ENCODE assay signal across 20 mouse cellular contexts in genomic region chr12:104091303-104091702, GRCm38 (mm10). TPM values are rescaled to one million over a fixed set of nuclear protein-coding genes. Genes with fewer than 3 reads are reported as not detected.
A peak's percentile ranks its signal among the peaks of the same experiment; 100 is the strongest.
DNase-seq lines count a peak whose midpoint lies in the region; ATAC-seq and TF ChIP-seq lines count a peak whose summit lies in the region.
"Had no signal": no experiment of that assay in that cellular context is flagged by ENCODE, and none has a peak within 500 bp of the region (broad histone marks: within the 10 kb centered on the region; RNA-seq: fewer than 3 reads in every experiment).

No protein-coding gene starts in this region.

- no peak for TF ChIP-seq CTCF in testis, adult 2 months (IDR thresholded peaks at IDR 0.05; ENCODE audit: control insufficient read depth, insufficient read depth, insufficient replicate concordance, low read depth, low read length)

- H3K4me1 ChIP-seq in testis, adult 2 months (ENCODE audit: control insufficient read depth, insufficient read depth, low read length), result no peaks in the 10 kb centered on the region
- no peaks in the 10 kb centered on the region for H3K4me1 ChIP-seq in embryonic facial prominence, embryonic 10.5 days
- no peaks in the 10 kb centered on the region for H3K4me1 ChIP-seq in kidney, embryonic 14.5 days (ENCODE audit: control insufficient read depth, insufficient read depth, low read length)

- DNase-seq in testis, postnatal 14 days (ENCODE audit: low spot score), result no peak
- DNase-seq in fat pad, adult 2 months (ENCODE audit: extremely low read depth, low read depth, low spot score), result peak; percentile 85
- DNase-seq in gonadal fat pad, adult 2 months (ENCODE audit: low read depth), result peak; percentile 90
- DNase-seq in embryonic facial prominence, embryonic 10.5 days (ENCODE audit: low spot score), result no peak
- DNase-seq: adrenal gland, adult 2 months; adrenal gland, adult 8-10 months; adrenal gland, postnatal 10 days; adrenal gland, postnatal 14 days; adrenal gland, postnatal 25 days; adrenal gland, postnatal 36 days; B cell, adult 2 months; cerebellum, adult 11 months had no signal

- H3K36me3 ChIP-seq in testis, adult 2 months (ENCODE audit: control insufficient read depth, insufficient read depth, low read length), result no peaks in the 10 kb centered on the region
- no peaks in the 10 kb centered on the region for H3K36me3 ChIP-seq in embryonic facial prominence, embryonic 10.5 days (replicated peaks)
- H3K36me3 ChIP-seq in kidney, embryonic 14.5 days (ENCODE audit: control insufficient read depth, insufficient read depth, low read length), result no peaks in the 10 kb centered on the region
- H3K36me3 ChIP-seq: G1E had no signal

- ATAC-seq in kidney, embryonic 14.5 days (ENCODE audit: low FRiP score, low TSS enrichment), result no peak
- ATAC-seq: activated CD4-positive, CD25-positive, alpha-beta regulatory T cell, adult 4 months; CD4-positive, CD25-positive, alpha-beta regulatory T cell, adult 4 months; Patski had no signal

- no peak overlapping the region for H3K4me3 ChIP-seq in testis, adult 2 months (ENCODE audit: control insufficient read depth, low read depth, low read length)
- no peak overlapping the region for H3K4me3 ChIP-seq in embryonic facial prominence, embryonic 10.5 days
- no peak overlapping the region for H3K4me3 ChIP-seq in kidney, embryonic 14.5 days (ENCODE audit: low read length)

- TF ChIP-seq POLR2A in testis, adult 2 months (IDR thresholded peaks at IDR 0.05; ENCODE audit: control insufficient read depth, low read depth, low read length), result no peak

- no peaks in the 10 kb centered on the region for H3K27me3 ChIP-seq in testis, adult 2 months (ENCODE audit: control insufficient read depth, insufficient read depth, low read length)
- no peaks in the 10 kb centered on the region for H3K27me3 ChIP-seq in embryonic facial prominence, embryonic 10.5 days (replicated peaks; ENCODE audit: low read depth, poor library complexity, severe bottlenecking)
- no peaks in the 10 kb centered on the region for H3K27me3 ChIP-seq in kidney, embryonic 14.5 days (ENCODE audit: control insufficient read depth, insufficient read depth, low read length)

- WGBS in embryonic facial prominence, embryonic 10.5 days, result 74% methylated on average over 1 of the region's 1 CpGs
- 74% methylated on average over 1 of the region's 1 CpGs for WGBS in kidney, embryonic 14.5 days

- 0 out of 2 replicates have a peak, but pooled peaks cover 2% of the 10 kb centered on the region for H3K9me3 ChIP-seq in embryonic facial prominence, embryonic 10.5 days
- H3K9me3 ChIP-seq in kidney, embryonic 14.5 days (ENCODE audit: control insufficient read depth, low read length), result no peaks in the 10 kb centered on the region

- H3K4me2 ChIP-seq in kidney, embryonic 14.5 days (replicated peaks; ENCODE audit: low read depth, low read length), result no peak overlapping the region

- H3K27ac ChIP-seq in testis, adult 2 months (ENCODE audit: control insufficient read depth, insufficient read depth, low read depth, low read length), result peak overlapping the region; percentile 47
- no peak overlapping the region for H3K27ac ChIP-seq in embryonic facial prominence, embryonic 10.5 days (replicated peaks)
- no peak overlapping the region for H3K27ac ChIP-seq in kidney, embryonic 14.5 days (ENCODE audit: low read depth, low read length)

- H3K9ac ChIP-seq in kidney, embryonic 14.5 days (ENCODE audit: low read depth, low read length), result no peak overlapping the region

RNA-seq across cellular contexts. Expression of gene Serpina5, which starts 9.6 kb away (rescaled TPM):
- 29.7 and 50.2 TPM in 2 replicates for polyA plus RNA-seq in testis, adult 2 months (2012; rRNA removed)
- 0.05 and 0.14 TPM in 2 replicates for polyA plus RNA-seq in gonadal fat pad, adult 2 months (2012; rRNA removed)
- polyA plus RNA-seq in embryonic facial prominence, embryonic 10.5 days (2016; fragmentation: Nextera tagmentation; extraction: Ambion mirVana), result not detected in 2 replicates
- not detected in 2 replicates for polyA plus RNA-seq in kidney, embryonic 14.5 days (2014; fragmentation: Nextera tagmentation; extraction: Ambion mirVana)
- polyA plus RNA-seq: activated CD4-positive, CD25-positive, alpha-beta regulatory T cell, adult 4 months; adrenal gland, adult 2 months; brain, embryonic 14.5 days; C2C12; CD4-positive, CD25-positive, alpha-beta regulatory T cell, adult 4 months; G1E had no signal

RNA-seq across cellular contexts. Expression of gene Serpina3a, which starts 21.2 kb away (rescaled TPM):
- polyA plus RNA-seq in testis, adult 2 months (2012; rRNA removed), result 12.3 and 25.2 TPM in 2 replicates
- polyA plus RNA-seq in gonadal fat pad, adult 2 months (2012; rRNA removed), result not detected in 2 replicates
- not detected in 2 replicates for polyA plus RNA-seq in embryonic facial prominence, embryonic 10.5 days (2016; fragmentation: Nextera tagmentation; extraction: Ambion mirVana)
- polyA plus RNA-seq in kidney, embryonic 14.5 days (2014; fragmentation: Nextera tagmentation; extraction: Ambion mirVana), result not detected in 2 replicates
- polyA plus RNA-seq: activated CD4-positive, CD25-positive, alpha-beta regulatory T cell, adult 4 months; adrenal gland, adult 2 months; brain, embryonic 14.5 days; C2C12; CD4-positive, CD25-positive, alpha-beta regulatory T cell, adult 4 months; G1E; Patski had no signal

RNA-seq across cellular contexts. Expression of gene Serpina3b, which starts 36.5 kb away (rescaled TPM):
- 0.76 and 1.4 TPM in 2 replicates for polyA plus RNA-seq in testis, adult 2 months (2012; rRNA removed)
- polyA plus RNA-seq in gonadal fat pad, adult 2 months (2012; rRNA removed), result 0.08 and 0.91 TPM in 2 replicates
- polyA plus RNA-seq in embryonic facial prominence, embryonic 10.5 days (2016; fragmentation: Nextera tagmentation; extraction: Ambion mirVana), result not detected in 2 replicates
- not detected in 2 replicates for polyA plus RNA-seq in kidney, embryonic 14.5 days (2014; fragmentation: Nextera tagmentation; extraction: Ambion mirVana)
- polyA plus RNA-seq: activated CD4-positive, CD25-positive, alpha-beta regulatory T cell, adult 4 months; adrenal gland, adult 2 months; brain, embryonic 14.5 days; C2C12; CD4-positive, CD25-positive, alpha-beta regulatory T cell, adult 4 months; G1E; Patski had no signal

RNA-seq across cellular contexts. Expression of gene Serpina12, which starts 47.1 kb away (rescaled TPM):
- not detected in 2 replicates for polyA plus RNA-seq in testis, adult 2 months (2012; rRNA removed)
- 0.07 TPM in 1 of 2 replicates, not detected in the other for polyA plus RNA-seq in gonadal fat pad, adult 2 months (2012; rRNA removed)
- polyA plus RNA-seq in embryonic facial prominence, embryonic 10.5 days (2016; fragmentation: Nextera tagmentation; extraction: Ambion mirVana), result not detected in 2 replicates
- not detected in 2 replicates for polyA plus RNA-seq in kidney, embryonic 14.5 days (2014; fragmentation: Nextera tagmentation; extraction: Ambion mirVana)
- polyA plus RNA-seq: activated CD4-positive, CD25-positive, alpha-beta regulatory T cell, adult 4 months; brain, embryonic 14.5 days; C2C12; G1E; Patski had no signal

Comparison
In these comparisons a context has a peak if more than half of its experiments do, and no peak if none do; other contexts are left out.
1. DNase-seq: peak in fat pad, adult 2 months (single experiment) and gonadal fat pad, adult 2 months (single experiment); none in testis, postnatal 14 days (single experiment) and embryonic facial prominence, embryonic 10.5 days (single experiment).
2. RNA of gene Serpina5, which starts 9.6 kb away (polyA plus RNA-seq): 29.7 to 50.2 TPM in testis, adult 2 months; 0.05 to 0.14 TPM in gonadal fat pad, adult 2 months, not detected in embryonic facial prominence, embryonic 10.5 days and not detected in kidney, embryonic 14.5 days; every median in the first group is over 10 times any median in the second.
3. RNA of gene Serpina3a, which starts 21.2 kb away (polyA plus RNA-seq): 12.3 to 25.2 TPM in testis, adult 2 months; not detected in gonadal fat pad, adult 2 months, not detected in embryonic facial prominence, embryonic 10.5 days and not detected in kidney, embryonic 14.5 days; every median in the first group is over 10 times any median in the second.